Mouse (Mus musculus) G1E (cell line): ENCODE measurements around the gene Dtx4.

ENCODE experiments used
- CTCF ChIP-seq: IDR thresholded peaks from 2 replicates; pipeline ENCODE4 v1.5.1; 2012; ENCODE audit warnings: low read depth, low read length, inconsistent platforms, mixed read lengths
- GATA1 ChIP-seq: IDR thresholded peaks from 2 replicates; pipeline ENCODE4 v1.6.1; 2012; ENCODE audit warnings: borderline replicate concordance, low read length, inconsistent platforms, mixed read lengths
- TAL1 ChIP-seq: conservative IDR thresholded peaks from 2 replicates; pipeline ENCODE4 v1.6.1; 2012; ENCODE audit warnings: low read depth, low read length, inconsistent platforms, mixed read lengths

- no peak; the same call in none of the 2 replicates for TF ChIP-seq CTCF
- TF ChIP-seq GATA1 = no peak
- no peak for TF ChIP-seq TAL1
These were observed 33.8 kb downstream of the Dtx4 start for GRCm38 (mm10) chr19:12467436-12467835.
